Mouse (Mus musculus) erythroblast, embryonic 14.5 days (primary cell): ENCODE data around the gene Wdr74. TPM values are rescaled to one million over a fixed set of nuclear protein-coding genes. Genes with fewer than 3 reads are reported as not detected.
"Not testable (repeated sequence)": the region's sequence is repeated elsewhere in the genome, so short reads cannot be mapped to it uniquely, and the experiment has no call there.

Source experiments
- H3K27me3 ChIP-seq: 2 replicates; pipeline ENCODE4 v1.6.1; 2012; ENCODE audit warnings: inconsistent platforms; ENCODE audit not compliant: control insufficient read depth
- H3K36me3 ChIP-seq: 2 replicates; pipeline ENCODE4 v1.6.1; 2012; ENCODE audit warnings: mild to moderate bottlenecking, inconsistent platforms; ENCODE audit not compliant: control insufficient read depth
- H3K4me1 ChIP-seq: 2 replicates; pipeline ENCODE4 v1.6.1; 2012; ENCODE audit warnings: inconsistent platforms; ENCODE audit not compliant: control insufficient read depth
- H3K4me3 ChIP-seq: replicated peaks from 2 replicates; pipeline ENCODE3; 2012; ENCODE audit warnings: moderate library complexity, mild to moderate bottlenecking, inconsistent platforms
- H3K9me3 ChIP-seq: 2 replicates; pipeline ENCODE4 v1.6.1; 2012; ENCODE audit warnings: low read length, inconsistent platforms, mixed read lengths; ENCODE audit not compliant: control insufficient read depth
- GATA1 ChIP-seq: IDR thresholded peaks from 2 replicates; pipeline ENCODE4 v1.6.1; 2012; ENCODE audit warnings: low read length, inconsistent platforms, mixed read lengths
- TAL1 ChIP-seq: IDR thresholded peaks from 3 replicates; pipeline ENCODE4 v1.6.1; 2012; ENCODE audit warnings: low read length, inconsistent platforms, mixed read lengths
- polyA plus RNA-seq: library from polyadenylated mRNA; stranded (reverse); fragments of >175 nt; gene quantifications from 2 replicates; pipeline ENCODE4 v1.2.3, GENCODE M21; 2012

Gene Wdr74
- polyA plus RNA-seq, 1 experiment = 1.7 TPM

- Histone ChIP-seq H3K36me3 (peaks cover 47% of the 10 kb centered on the region), H3K4me1 (peaks cover 74% of the 10 kb centered on the region), H3K27me3 (no peaks in the 10 kb centered on the region), H3K9me3 (no peaks in the 10 kb centered on the region), H3K4me3 (peak within 1 kb of the TSS; percentile 80)
- no peak for TF ChIP-seq TAL1
- TF ChIP-seq GATA1 = no peak
Measured at GRCm38 (mm10) chr19:8722907-8723573, 12.6 kb upstream of the Wdr74 start, which contains the start of gene Slc3a2. TSS of gene Slc3a2 (minus strand) at chr19:8723369.

DNA sequence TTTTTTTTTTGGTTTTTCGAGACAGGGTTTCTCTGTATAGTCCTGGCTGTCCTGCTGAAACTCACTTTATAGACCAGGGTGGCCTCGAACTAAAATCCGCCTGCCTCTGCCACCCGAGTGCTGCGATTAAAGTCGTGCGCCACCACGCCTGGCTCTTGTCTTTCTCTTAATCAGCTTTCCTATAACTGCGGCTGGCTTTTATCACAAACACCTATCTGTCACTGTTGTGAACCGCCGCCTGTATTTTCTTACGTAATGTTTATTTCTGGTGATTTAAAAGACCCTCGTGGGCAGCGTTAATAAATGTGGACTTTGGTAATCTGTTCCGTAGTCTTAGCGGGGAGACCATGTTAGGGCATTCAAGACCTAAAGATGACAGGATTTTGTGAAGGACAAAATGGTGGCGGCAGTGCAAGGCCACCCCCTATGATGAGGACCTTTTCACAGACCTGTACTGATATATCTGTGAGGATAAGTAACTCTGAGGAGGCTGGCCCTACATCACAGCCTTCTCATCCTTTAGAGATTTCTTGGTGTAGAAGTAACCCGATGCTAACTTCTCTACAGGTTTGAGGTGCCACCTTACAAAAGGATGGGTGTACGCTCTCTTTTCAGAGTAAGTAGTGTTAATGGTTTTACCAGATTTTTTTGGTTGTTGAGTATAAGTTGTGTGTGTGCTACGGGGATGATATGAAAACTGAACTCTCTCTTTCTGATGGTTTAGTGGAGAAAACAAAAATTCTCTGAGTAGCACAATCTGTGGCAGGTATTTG lies 11.9 kb upstream of the Wdr74 start:
- H3K27me3 ChIP-seq = no peaks in the 10 kb centered on the region
- H3K4me1 ChIP-seq = peaks cover 67% of the 10 kb centered on the region
- TF ChIP-seq TAL1 (no peak), GATA1 (no peak)
- peak overlapping the region; percentile 80 for H3K4me3 ChIP-seq
- H3K36me3 ChIP-seq = peaks cover 47% of the 10 kb centered on the region
- no peaks in the 10 kb centered on the region for H3K9me3 ChIP-seq

DNA sequence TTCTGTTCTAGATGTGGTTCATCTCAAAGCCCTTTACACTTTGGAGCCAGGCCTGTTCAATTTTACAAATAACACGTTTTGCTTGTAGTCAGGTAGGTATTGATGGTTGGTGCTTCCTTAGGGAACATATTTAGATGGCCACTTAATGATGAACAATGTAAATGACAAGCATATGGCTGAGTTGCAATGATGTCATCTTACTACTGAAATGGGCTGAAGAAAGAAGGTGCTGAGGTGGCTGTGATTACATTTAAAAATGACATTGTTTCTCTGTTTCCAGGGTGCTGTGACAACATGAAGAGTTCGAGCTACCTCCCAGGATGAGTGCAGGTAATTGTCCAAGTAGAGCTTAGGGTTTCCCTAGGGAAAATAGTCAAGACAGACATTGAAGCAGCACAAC lies 11.2 kb upstream of the Wdr74 start:
- H3K4me3 ChIP-seq = peak overlapping the region; percentile 80
- TF ChIP-seq TAL1 (no peak), GATA1 (no peak)
- no peaks in the 10 kb centered on the region for H3K9me3 ChIP-seq
- peaks cover 63% of the 10 kb centered on the region for H3K4me1 ChIP-seq
- peaks cover 47% of the 10 kb centered on the region for H3K36me3 ChIP-seq
- H3K27me3 ChIP-seq = no peaks in the 10 kb centered on the region

DNA sequence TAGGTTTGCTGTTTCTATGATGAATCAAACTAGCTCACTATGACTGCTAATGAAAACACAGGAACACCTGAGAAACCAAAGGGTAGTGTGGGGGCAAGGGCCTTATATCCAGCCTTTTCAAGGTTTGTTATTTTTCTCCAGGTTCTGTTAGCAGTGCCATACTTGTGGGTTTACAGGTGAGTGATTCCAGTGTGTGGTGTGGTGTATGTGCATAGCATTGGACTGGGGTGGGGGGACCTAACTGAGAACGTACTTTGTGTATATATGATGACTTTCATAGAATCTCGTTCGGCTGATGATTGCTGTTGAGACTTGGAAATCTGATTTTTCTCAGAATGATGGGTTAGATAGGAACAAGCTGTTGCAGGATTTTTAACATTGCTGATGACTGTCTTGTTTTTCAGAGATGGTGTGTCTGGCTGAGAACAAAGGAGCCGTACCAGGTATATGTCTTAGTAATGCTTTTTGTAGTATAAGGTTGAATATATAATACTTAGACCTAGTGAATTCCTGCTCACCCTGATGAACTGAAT lies 10.5 kb upstream of the Wdr74 start:
- Histone ChIP-seq H3K36me3 (peaks cover 46% of the 10 kb centered on the region), H3K27me3 (no peaks in the 10 kb centered on the region; the same call in 1 of the 2 replicates), H3K4me3 (peak overlapping the region; percentile 80), H3K9me3 (no peaks in the 10 kb centered on the region), H3K4me1 (peaks cover 58% of the 10 kb centered on the region)
- no peak for TF ChIP-seq GATA1
- TF ChIP-seq TAL1 = no peak

DNA sequence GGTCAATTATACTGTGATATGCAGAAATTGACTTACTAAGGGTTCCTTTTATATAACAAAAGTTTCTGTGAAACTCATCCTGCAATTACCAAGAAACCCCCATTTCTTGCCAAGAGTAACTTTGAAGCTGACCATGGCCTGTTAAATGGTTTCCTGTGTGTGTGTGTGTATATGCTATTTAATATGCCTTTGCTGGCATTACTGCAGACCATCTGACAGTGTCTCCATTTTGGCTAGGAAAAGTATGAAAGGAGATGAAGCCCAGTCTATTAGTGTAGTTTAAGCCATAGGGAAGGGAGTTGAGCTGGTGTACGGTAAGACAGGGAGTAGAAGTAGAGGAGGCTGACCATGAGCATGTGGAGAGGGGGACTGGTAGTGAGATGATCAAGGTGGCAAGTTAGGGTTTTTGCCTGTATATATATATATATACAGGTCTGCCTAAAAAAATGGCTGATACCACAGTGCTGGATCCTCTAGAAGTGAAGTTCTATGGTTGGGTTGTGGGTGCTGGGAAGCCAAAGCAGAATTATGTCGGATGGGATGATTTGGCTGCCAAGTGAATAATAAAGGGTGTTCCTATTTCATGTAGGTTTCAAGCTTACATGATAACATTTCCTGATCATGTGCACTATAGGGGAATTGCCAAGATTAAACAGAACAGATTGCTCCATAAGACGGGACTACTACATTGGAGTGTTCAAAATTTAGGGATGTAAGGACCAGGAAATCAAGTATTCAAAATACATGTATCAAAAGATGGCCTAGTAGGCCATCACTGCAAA lies 8.8 kb upstream of the Wdr74 start:
- H3K4me3 ChIP-seq = no peak overlapping the region
- H3K36me3 ChIP-seq = peaks cover 41% of the 10 kb centered on the region
- H3K4me1 ChIP-seq = peaks cover 42% of the 10 kb centered on the region
- no peaks in the 10 kb centered on the region for H3K9me3 ChIP-seq
- no peaks in the 10 kb centered on the region; the same call in 1 of the 2 replicates for H3K27me3 ChIP-seq
- TF ChIP-seq TAL1 (no peak), GATA1 (no peak)

GRCm38 (mm10) chr19:8727495-8728114 lies 8.0 kb upstream of the Wdr74 start:
- Histone ChIP-seq H3K4me3 (no peak overlapping the region), H3K4me1 (peaks cover 36% of the 10 kb centered on the region), H3K36me3 (peaks cover 41% of the 10 kb centered on the region), H3K9me3 (peaks cover 2% of the 10 kb centered on the region), H3K27me3 (peaks cover 3% of the 10 kb centered on the region)
- TF ChIP-seq TAL1 (no peak), GATA1 (no peak)

DNA sequence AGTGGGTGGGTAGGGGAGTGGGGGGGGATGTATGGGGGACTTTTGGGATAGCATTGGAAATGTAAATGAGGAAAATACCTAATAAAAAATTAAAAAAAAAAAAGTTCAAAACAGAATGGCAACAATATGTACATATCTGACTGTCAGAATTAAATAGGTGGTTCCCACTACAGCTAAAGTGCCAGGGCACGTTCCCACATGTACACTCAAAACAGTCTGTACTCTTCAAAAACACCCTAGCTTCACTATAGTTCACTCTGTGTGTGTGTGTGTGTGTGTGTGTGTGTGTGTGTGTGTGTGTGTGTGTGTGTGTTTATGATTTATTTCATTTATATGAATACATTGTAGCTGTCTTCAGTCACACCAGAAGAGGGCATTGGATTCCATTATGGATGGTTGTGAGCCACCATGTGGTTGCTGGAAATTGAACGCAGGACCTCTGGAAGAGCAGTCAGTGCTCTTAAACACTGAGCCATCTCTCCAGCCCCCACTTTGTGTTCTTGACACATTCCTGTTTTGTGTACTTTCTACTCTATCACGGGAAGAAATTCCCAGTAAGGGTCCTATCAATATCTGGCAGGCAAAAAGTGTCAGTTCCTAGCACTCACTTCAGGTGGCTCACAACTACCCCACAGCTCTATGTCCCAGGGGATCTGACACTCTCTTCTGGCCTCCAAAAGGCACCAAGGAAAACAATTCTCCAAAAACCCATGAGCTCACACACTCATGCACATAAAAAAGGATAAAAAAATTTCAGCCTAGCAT lies 7.1 kb upstream of the Wdr74 start:
- Histone ChIP-seq H3K4me1 (peaks cover 32% of the 10 kb centered on the region), H3K36me3 (peaks cover 41% of the 10 kb centered on the region), H3K27me3 (peaks cover 10% of the 10 kb centered on the region)
- H3K4me3 ChIP-seq, H3K9me3 ChIP-seq: not testable (repeated sequence)

GRCm38 (mm10) chr19:8734334-8734733 lies 1.3 kb upstream of the Wdr74 start:
- peaks cover 6% of the 10 kb centered on the region for H3K9me3 ChIP-seq
- peaks cover 16% of the 10 kb centered on the region for H3K27me3 ChIP-seq
- peaks cover 33% of the 10 kb centered on the region for H3K4me1 ChIP-seq
- H3K36me3 ChIP-seq = peaks cover 25% of the 10 kb centered on the region
- H3K4me3 ChIP-seq = no peak overlapping the region
- no peak for TF ChIP-seq GATA1
- no peak for TF ChIP-seq TAL1
